Mouse (Mus musculus) CH12.LX (cell line): ENCODE results near the gene Tsc1. TPM values are rescaled to one million over a fixed set of nuclear protein-coding genes. Genes with fewer than 3 reads are reported as not detected.
A peak's percentile ranks its signal among the peaks of the same experiment; 100 is the strongest.

Experiments used
- DNase-seq: peaks from one replicate; pipeline ENCODE4 v3.0.0-alpha.2; 2013; ENCODE audit errors: extremely low read depth
- H3K27ac ChIP-seq: 2 replicates; pipeline ENCODE4 v1.5.1; 2012; ENCODE audit warnings: low read depth, mild to moderate bottlenecking, control low read depth, moderate library complexity; ENCODE audit not compliant: insufficient read depth
- H3K27me3 ChIP-seq: replicated peaks from 2 replicates; pipeline ENCODE3; 2012; ENCODE audit warnings: inconsistent platforms
- H3K36me3 ChIP-seq, 2 experiments: replicated peaks in 1 of 2; 2 replicates each; pipeline versions ENCODE3 to v1.6.1; 2012; ENCODE audit warnings: inconsistent platforms in 1 of 2, low read length in 1 of 2, mild to moderate bottlenecking in 1 of 2, mixed read lengths in 1 of 2, moderate library complexity in 1 of 2; ENCODE audit not compliant: control insufficient read depth in 1 of 2, insufficient read depth in 1 of 2
- H3K4me1 ChIP-seq, 2 experiments: 2 replicates each; pipeline ENCODE4 v1.6.1; 2012; ENCODE audit warnings: inconsistent platforms in 1 of 2, moderate library complexity in 1 of 2; ENCODE audit not compliant: insufficient read depth in 2 of 2, control insufficient read depth in 1 of 2
- H3K4me2 ChIP-seq: 2 replicates; pipeline ENCODE4 v1.6.1; 2012; ENCODE audit warnings: low read depth, mild to moderate bottlenecking, control low read depth; ENCODE audit not compliant: poor library complexity, insufficient read depth, severe bottlenecking
- H3K4me3 ChIP-seq, 3 experiments: fragments of 150-350 bp in 1 of 3; sonication (generic) in 1 of 3; replicated peaks in 1 of 3; 2 replicates each; pipeline versions ENCODE3 to v1.5.1; 2011 to 2012; ENCODE audit warnings: low read depth in 2 of 3, low read length in 2 of 3, mild to moderate bottlenecking in 2 of 3, moderate library complexity in 2 of 3, control low read depth in 1 of 3, improper control_type of control experiment in 1 of 3, inconsistent platforms in 1 of 3, mixed read lengths in 1 of 3; ENCODE audit not compliant: poor library complexity in 1 of 3
- H3K79me2 ChIP-seq: replicated peaks from 2 replicates; pipeline ENCODE4 v1.6.1; 2012; ENCODE audit warnings: mild to moderate bottlenecking, moderate library complexity; ENCODE audit not compliant: control insufficient read depth, poor library complexity, insufficient read depth, severe bottlenecking; ENCODE audit errors: extremely low read depth
- H3K9ac ChIP-seq: 2 replicates; pipeline ENCODE4 v1.6.1; 2012; ENCODE audit warnings: low read depth, mild to moderate bottlenecking, control low read depth, moderate library complexity; ENCODE audit not compliant: insufficient read depth
- H3K9me3 ChIP-seq: replicated peaks from 2 replicates; pipeline ENCODE3; 2012; ENCODE audit warnings: low read length, inconsistent platforms, mixed read lengths
- BHLHE40 ChIP-seq: IDR thresholded peaks from 2 replicates; pipeline ENCODE4 v1.6.1; 2011; ENCODE audit warnings: mild to moderate bottlenecking, low read depth, low read length, improper control_type of control experiment
- CHD1 ChIP-seq: IDR thresholded peaks from 2 replicates; pipeline ENCODE4 v1.6.1; 2012; ENCODE audit warnings: low read depth, low read length, improper control_type of control experiment, inconsistent platforms
- CHD2 ChIP-seq: IDR thresholded peaks from 2 replicates; pipeline ENCODE4 v1.6.1; 2011; ENCODE audit warnings: low read length, improper control_type of control experiment
- CTCF ChIP-seq, 2 experiments: IDR thresholded peaks in 1 of 2; conservative IDR thresholded peaks in 1 of 2; 2 replicates each; pipeline ENCODE4 v1.5.1; 2011 to 2012; ENCODE audit warnings: low read depth in 2 of 2, low read length in 2 of 2, improper control_type of control experiment in 1 of 2, inconsistent platforms in 1 of 2, mild to moderate bottlenecking in 1 of 2, moderate library complexity in 1 of 2
- ELF1 ChIP-seq: IDR thresholded peaks from 2 replicates; pipeline ENCODE4 v1.6.1; 2014; ENCODE audit warnings: low read depth, mild to moderate bottlenecking, inconsistent platforms, low read length, improper control_type of control experiment
- EP300 ChIP-seq: IDR thresholded peaks from 2 replicates; pipeline ENCODE4 v1.6.1; 2011; ENCODE audit warnings: low read length, improper control_type of control experiment
- HCFC1 ChIP-seq: IDR thresholded peaks from 2 replicates; pipeline ENCODE4 v1.6.1; 2012; ENCODE audit warnings: low read depth, mild to moderate bottlenecking, inconsistent platforms, low read length, improper control_type of control experiment
- IRF4 ChIP-seq: IDR thresholded peaks from 2 replicates; pipeline ENCODE4 v1.6.1; 2014; ENCODE audit warnings: low read depth, mild to moderate bottlenecking, inconsistent platforms, low read length, improper control_type of control experiment
- JUN ChIP-seq: IDR thresholded peaks from 2 replicates; pipeline ENCODE4 v1.6.1; 2011; ENCODE audit warnings: low read depth, mild to moderate bottlenecking, low read length, improper control_type of control experiment, moderate library complexity; ENCODE audit not compliant: insufficient read depth
- MAFK ChIP-seq: IDR thresholded peaks from 2 replicates; pipeline ENCODE4 v1.6.1; 2011; ENCODE audit warnings: low read length, improper control_type of control experiment; ENCODE audit not compliant: insufficient replicate concordance
- MAX ChIP-seq: IDR thresholded peaks from 2 replicates; pipeline ENCODE4 v1.6.1; 2011; ENCODE audit warnings: low read length, improper control_type of control experiment
- POLR2AphosphoS2 ChIP-seq: IDR thresholded peaks from 2 replicates; pipeline ENCODE4 v1.6.1; 2011; ENCODE audit warnings: low read depth, low read length, improper control_type of control experiment
- SMC3 ChIP-seq: IDR thresholded peaks from 2 replicates; pipeline ENCODE4 v1.6.1; 2011; ENCODE audit warnings: low read depth, low read length, improper control_type of control experiment
- TCF12 ChIP-seq: IDR thresholded peaks from 2 replicates; pipeline ENCODE4 v1.6.1; 2014; ENCODE audit warnings: low read depth, mild to moderate bottlenecking, inconsistent platforms, low read length, improper control_type of control experiment
- ZC3H11A ChIP-seq: IDR thresholded peaks from 2 replicates; pipeline ENCODE4 v1.6.1; 2012; ENCODE audit warnings: low read depth, mild to moderate bottlenecking, inconsistent platforms, low read length, improper control_type of control experiment
- ZKSCAN1 ChIP-seq: IDR thresholded peaks from 2 replicates; pipeline ENCODE4 v1.6.1; 2012; ENCODE audit warnings: low read depth, inconsistent platforms, low read length, improper control_type of control experiment, borderline replicate concordance
- dilution Hi-C: fragments of 300-500 bp; cut with MboI; formaldehyde crosslinking; loops from 2 replicates; pipeline ENCODE4 v1.14.3; 2020; ENCODE audit warnings: low sequenced_read_pairs; ENCODE audit not compliant: extremely low pct_unique_long_range_greater_than_20kb, extremely low pct_ligation_motif_present
- in situ Hi-C: fragments of 300-500 bp; cut with MboI; formaldehyde crosslinking; loops from 3 replicates; pipeline ENCODE4 v1.14.3; 2019; ENCODE audit warnings: low sequenced_read_pairs, low pct_ligation_motif_present, low pct_unique_long_range_greater_than_20kb, mixed read lengths
- polyA plus RNA-seq: library from polyadenylated mRNA; unstranded; fragments of >175 nt; gene quantifications from 2 replicates; pipeline ENCODE4 v1.2.1, GENCODE M21; 2012; ENCODE audit warnings: low read depth; ENCODE audit not compliant: insufficient read length
- total RNA-seq, 2 experiments: library from RNA; depleted of rRNA; stranded (reverse); fragments of 300-350 nt in 1 of 2; fragments of >200 nt in 1 of 2; gene quantifications; 2 replicates each; pipeline ENCODE4 v1.2.3; 2012 to 2014

Gene Tsc1
- total and polyA plus RNA-seq, 3 experiments: 8.1 to 13.4 (median 9.5) TPM

- peaks cover 15% of the 10 kb centered on the region for H3K27me3 ChIP-seq
- dilution Hi-C loops (no loop called here), in situ Hi-C loops (no loop called here)
- no peak for DNase-seq
- no peaks in the 10 kb centered on the region for H3K79me2 ChIP-seq
- H3K36me3 ChIP-seq: no peaks in the 10 kb centered on the region
- no peak overlapping the region for H3K27ac ChIP-seq
- H3K9me3 ChIP-seq: no peaks in the 10 kb centered on the region
- H3K4me3 ChIP-seq: no peak overlapping the region
- no peak overlapping the region for H3K4me2 ChIP-seq
- TF ChIP-seq CHD2 (0 out of 2 replicates have a peak, but pooled peaks have one; percentile 43), CTCF (conservative IDR thresholded peaks at IDR 0.05 in 1 of 2, IDR thresholded peaks at IDR 0.05 in 1 of 2; ENCODE audit: low read depth in 2 of 2, low read length in 2 of 2) (peak; percentile 42 to 62), EP300 (no peak)
- H3K9ac ChIP-seq: no peak overlapping the region
- H3K4me1 ChIP-seq: peaks cover 0 to 11% of the 10 kb centered on the region in 2 experiments; a peak in 3 of 4 replicates
Measured at GRCm38 (mm10) chr2:28606601-28607340, 34.3 kb upstream of the Tsc1 start.

GRCm38 (mm10) chr2:28607341-28608165 lies 33.5 kb upstream of the Tsc1 start:
- peaks cover 15% of the 10 kb centered on the region for H3K27me3 ChIP-seq
- H3K9me3 ChIP-seq: no peaks in the 10 kb centered on the region
- in situ Hi-C loops (no loop called here), dilution Hi-C loops (no loop called here)
- H3K4me2 ChIP-seq: no peak overlapping the region
- DNase-seq: no peak
- no peak overlapping the region for H3K4me3 ChIP-seq
- TF ChIP-seq ELF1 (no peak), MAFK (no peak), ZKSCAN1 (no peak), ZC3H11A (no peak), CTCF (conservative IDR thresholded peaks at IDR 0.05 in 1 of 2, IDR thresholded peaks at IDR 0.05 in 1 of 2; ENCODE audit: low read depth in 2 of 2, low read length in 2 of 2) (no peak), CHD1 (no peak), SMC3 (no peak), TCF12 (no peak), BHLHE40 (no peak), MAX (no peak), IRF4 (no peak), HCFC1 (no peak), POLR2AphosphoS2 (no peak), JUN (no peak)
- no peaks in the 10 kb centered on the region for H3K79me2 ChIP-seq
- peaks cover 0 to 11% of the 10 kb centered on the region in 2 experiments; a peak in 3 of 4 replicates for H3K4me1 ChIP-seq
- no peaks in the 10 kb centered on the region for H3K36me3 ChIP-seq
- no peak overlapping the region for H3K9ac ChIP-seq
- H3K27ac ChIP-seq: no peak overlapping the region
